ENCODE assay signal across 8 mouse cellular contexts in the genomic region with DNA sequence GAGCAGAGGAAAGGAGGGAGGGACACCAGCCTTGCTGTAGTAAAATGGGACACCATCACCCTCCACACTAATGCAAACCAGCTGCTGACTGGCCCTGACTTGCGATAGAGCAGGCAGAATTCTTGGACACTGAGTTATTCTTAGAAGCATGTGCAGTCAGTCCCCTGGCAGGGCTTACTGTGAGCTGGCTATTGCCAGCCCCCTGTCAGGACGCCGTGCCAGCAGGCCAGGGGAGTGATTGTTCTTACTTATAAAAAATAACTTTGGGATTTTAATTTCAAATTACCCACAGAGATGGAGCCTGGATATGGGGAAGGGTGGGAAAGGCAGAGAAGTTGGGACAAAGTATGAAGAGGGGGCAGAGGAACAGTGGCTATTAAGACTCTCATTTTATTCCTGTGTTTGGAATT.
DNase-seq lines count a peak whose midpoint lies in the region; ATAC-seq and TF ChIP-seq lines count a peak whose summit lies in the region.

No protein-coding gene starts in this region.

- intact Hi-C loops in gastrocnemius, postnatal 14 days (cut with DNase I; ENCODE audit: low total_unique reads) = no loop called here

- no peak overlapping the region for H3K27ac ChIP-seq in hindbrain, postnatal 0 days

- no peaks in the 10 kb centered on the region for H3K4me1 ChIP-seq in hindbrain, postnatal 0 days (ENCODE audit: insufficient read depth, low read length)

- no peak for TF ChIP-seq CTCF in hindbrain, postnatal 0 days (IDR thresholded peaks at IDR 0.05; ENCODE audit: low read depth)

- no peaks in the 10 kb centered on the region for H3K9me3 ChIP-seq in hindbrain, postnatal 0 days (ENCODE audit: low read length)

- peak; percentile 20 to 53 for DNase-seq in cerebellum, postnatal 10 days
- no peak for DNase-seq in cerebellum, adult 11-12 months
- DNase-seq in 3T3-L1 (ENCODE audit: low read depth, low spot score) = peak; percentile 93
- peak; percentile 69 for DNase-seq in gastrocnemius, postnatal 14 days
- DNase-seq in hindbrain, postnatal 0 days (ENCODE audit: low spot score) = peak; percentile 53
- no peak for DNase-seq in layer of hippocampus, adult 9-10 months (ENCODE audit: low spot score)
- no peak for DNase-seq in thymus, postnatal 36 days
- no peak for DNase-seq in thymus, postnatal 4 days

- no peak overlapping the region for H3K4me3 ChIP-seq in hindbrain, postnatal 0 days (ENCODE audit: low read length)

- H3K36me3 ChIP-seq in hindbrain, postnatal 0 days (ENCODE audit: insufficient read depth, low read length) = no peaks in the 10 kb centered on the region

- H3K4me2 ChIP-seq in hindbrain, postnatal 0 days (ENCODE audit: low read depth, low read length) = no peak overlapping the region

- no peak for ATAC-seq in hindbrain, postnatal 0 days

- H3K9ac ChIP-seq in hindbrain, postnatal 0 days (replicated peaks; ENCODE audit: low read length) = no peak overlapping the region

- no peaks in the 10 kb centered on the region for H3K27me3 ChIP-seq in hindbrain, postnatal 0 days (ENCODE audit: insufficient read depth, low read length)

- WGBS in hindbrain, postnatal 0 days = 31% methylated on average over 3 of the region's 3 CpGs

Comparison
In these comparisons a context has a peak if more than half of its experiments do, and no peak if none do; other contexts are left out.
1. DNase-seq: peak in cerebellum, postnatal 10 days (2 of 2), 3T3-L1 (single experiment), gastrocnemius, postnatal 14 days (single experiment) and hindbrain, postnatal 0 days (single experiment); none in cerebellum, adult 11-12 months (single experiment), layer of hippocampus, adult 9-10 months (single experiment), thymus, postnatal 36 days (0 of 2) and thymus, postnatal 4 days (single experiment).